Mouse (Mus musculus): Measurements from ENCODE around the gene Rras2. TPM values are rescaled to one million over a fixed set of nuclear protein-coding genes. Genes with fewer than 3 reads are reported as not detected.

Rras2 gene
- polyA plus RNA-seq, 1 experiment, result 57.4 TPM

GRCm38 (mm10) chr7:114081633-114082420, 35.8 kb downstream of the Rras2 start:
- Histone ChIP-seq H3K79me2 (ENCODE audit: control insufficient read depth, insufficient read depth) (peaks cover 91% of the 10 kb centered on the region), H3ac (ENCODE audit: control insufficient read depth, insufficient read length) (no peak overlapping the region), H3K4me3 (no peak overlapping the region), H3K36me3 (ENCODE audit: control insufficient read depth, insufficient read depth) (no peaks in the 10 kb centered on the region), H3K4me2 (ENCODE audit: low read depth) (peak overlapping the region; percentile 74), H3K27me3 (ENCODE audit: control insufficient read depth, insufficient read depth, insufficient read length) (no peaks in the 10 kb centered on the region)
- TF ChIP-seq REST (IDR thresholded peaks at IDR 0.05; ENCODE audit: insufficient read depth, insufficient read length), result no peak
- no peak for TF ChIP-seq POLR2AphosphoS2 (IDR thresholded peaks at IDR 0.05; ENCODE audit: insufficient read length, low read depth)
- TF ChIP-seq POLR2A (IDR thresholded peaks at IDR 0.05; ENCODE audit: insufficient read length, low read depth), result no peak
- no peak for TF ChIP-seq TCF3 (IDR thresholded peaks at IDR 0.05; ENCODE audit: insufficient read length, low read depth)
- no peak for TF ChIP-seq SRF (IDR thresholded peaks at IDR 0.05; ENCODE audit: control insufficient read depth, insufficient read length, low read depth)
- no peak for TF ChIP-seq MYOG (IDR thresholded peaks at IDR 0.05; ENCODE audit: control insufficient read depth in 1 of 3, insufficient read depth in 1 of 3, insufficient read length in 2 of 3, low read depth in 2 of 3)
- no peak for TF ChIP-seq TCF12 (IDR thresholded peaks at IDR 0.05; ENCODE audit: insufficient read depth, poor library complexity, severe bottlenecking)
- no peak for TF ChIP-seq CEBPB (IDR thresholded peaks at IDR 0.05; ENCODE audit: insufficient read depth, poor library complexity, severe bottlenecking)
- no peak for TF ChIP-seq E2F4 (IDR thresholded peaks at IDR 0.05; ENCODE audit: insufficient read depth)
- no peak for TF ChIP-seq MYOD1 (IDR thresholded peaks at IDR 0.05; ENCODE audit: control insufficient read depth in 1 of 3, insufficient read length in 2 of 3, low read depth in 2 of 3)

- Histone ChIP-seq H3K79me2 (ENCODE audit: control insufficient read depth, insufficient read depth) (peaks cover 90% of the 10 kb centered on the region), H3K4me3 (no peak overlapping the region), H3ac (ENCODE audit: control insufficient read depth, insufficient read length) (no peak overlapping the region), H3K4me2 (ENCODE audit: low read depth) (no peak overlapping the region), H3K27me3 (ENCODE audit: control insufficient read depth, insufficient read depth, insufficient read length) (no peaks in the 10 kb centered on the region), H3K36me3 (ENCODE audit: control insufficient read depth, insufficient read depth) (no peaks in the 10 kb centered on the region)
- TF ChIP-seq E2F4 (IDR thresholded peaks at IDR 0.05; ENCODE audit: insufficient read depth) (no peak), MYOD1 (IDR thresholded peaks at IDR 0.05; ENCODE audit: control insufficient read depth in 1 of 3, insufficient read length in 2 of 3, low read depth in 2 of 3) (no peak), SRF (IDR thresholded peaks at IDR 0.05; ENCODE audit: control insufficient read depth, insufficient read length, low read depth) (no peak), TCF12 (IDR thresholded peaks at IDR 0.05; ENCODE audit: insufficient read depth, poor library complexity, severe bottlenecking) (no peak), TCF3 (IDR thresholded peaks at IDR 0.05; ENCODE audit: insufficient read length, low read depth) (no peak), POLR2AphosphoS2 (IDR thresholded peaks at IDR 0.05; ENCODE audit: insufficient read length, low read depth) (no peak), POLR2A (IDR thresholded peaks at IDR 0.05; ENCODE audit: insufficient read length, low read depth) (no peak)
These were observed 37.3 kb downstream of the Rras2 start for GRCm38 (mm10) chr7:114080250-114080649.

- H3K36me3 ChIP-seq (ENCODE audit: control insufficient read depth, insufficient read depth), result no peaks in the 10 kb centered on the region
- no peak for TF ChIP-seq MYOD1 (IDR thresholded peaks at IDR 0.05; ENCODE audit: control insufficient read depth in 1 of 3, insufficient read length in 2 of 3, low read depth in 2 of 3)
- TF ChIP-seq POLR2AphosphoS2 (IDR thresholded peaks at IDR 0.05; ENCODE audit: insufficient read length, low read depth), result no peak
- no peak for TF ChIP-seq CEBPB (IDR thresholded peaks at IDR 0.05; ENCODE audit: insufficient read depth, poor library complexity, severe bottlenecking)
- no peak for TF ChIP-seq SRF (IDR thresholded peaks at IDR 0.05; ENCODE audit: control insufficient read depth, insufficient read length, low read depth)
- no peak for TF ChIP-seq TCF12 (IDR thresholded peaks at IDR 0.05; ENCODE audit: insufficient read depth, poor library complexity, severe bottlenecking)
- TF ChIP-seq POLR2A (IDR thresholded peaks at IDR 0.05; ENCODE audit: insufficient read length, low read depth), result no peak
- no peak for TF ChIP-seq REST (IDR thresholded peaks at IDR 0.05; ENCODE audit: insufficient read depth, insufficient read length)
- TF ChIP-seq TCF3 (IDR thresholded peaks at IDR 0.05; ENCODE audit: insufficient read length, low read depth), result no peak
- TF ChIP-seq MYOG (IDR thresholded peaks at IDR 0.05; ENCODE audit: control insufficient read depth in 1 of 3, insufficient read depth in 1 of 3, insufficient read length in 2 of 3, low read depth in 2 of 3), result no peak
- no peak for TF ChIP-seq USF1 (IDR thresholded peaks at IDR 0.05; ENCODE audit: low read depth)
These were observed 38.2 kb downstream of the Rras2 start for GRCm38 (mm10) chr7:114079343-114079742.

GRCm38 (mm10) chr7:114074595-114074994, 43.0 kb downstream of the Rras2 start:
- Histone ChIP-seq H3K36me3 (ENCODE audit: control insufficient read depth, insufficient read depth) (no peaks in the 10 kb centered on the region), H3K79me2 (ENCODE audit: control insufficient read depth, insufficient read depth) (peaks cover 70% of the 10 kb centered on the region), H3K4me2 (ENCODE audit: low read depth) (no peak overlapping the region), H3K27me3 (ENCODE audit: control insufficient read depth, insufficient read depth, insufficient read length) (no peaks in the 10 kb centered on the region), H3ac (ENCODE audit: control insufficient read depth, insufficient read length) (no peak overlapping the region), H3K4me3 (no peak overlapping the region)
- no peak for TF ChIP-seq MYOG (IDR thresholded peaks at IDR 0.05; ENCODE audit: control insufficient read depth in 1 of 3, insufficient read depth in 1 of 3, insufficient read length in 2 of 3, low read depth in 2 of 3)
- TF ChIP-seq TCF3 (IDR thresholded peaks at IDR 0.05; ENCODE audit: insufficient read length, low read depth), result no peak
- no peak for TF ChIP-seq USF1 (IDR thresholded peaks at IDR 0.05; ENCODE audit: low read depth)
- TF ChIP-seq MYOD1 (IDR thresholded peaks at IDR 0.05; ENCODE audit: control insufficient read depth in 1 of 3, insufficient read length in 2 of 3, low read depth in 2 of 3), result no peak
- no peak for TF ChIP-seq CEBPB (IDR thresholded peaks at IDR 0.05; ENCODE audit: insufficient read depth, poor library complexity, severe bottlenecking)
- no peak for TF ChIP-seq POLR2AphosphoS2 (IDR thresholded peaks at IDR 0.05; ENCODE audit: insufficient read length, low read depth)
- no peak for TF ChIP-seq REST (IDR thresholded peaks at IDR 0.05; ENCODE audit: insufficient read depth, insufficient read length)
- TF ChIP-seq SRF (IDR thresholded peaks at IDR 0.05; ENCODE audit: control insufficient read depth, insufficient read length, low read depth), result no peak

More at GRCm38 (mm10) chr7:114079343-114079742, 38.2 kb downstream of the Rras2 start:
- Histone ChIP-seq H3K4me2 (ENCODE audit: low read depth) (no peak overlapping the region), H3K79me2 (ENCODE audit: control insufficient read depth, insufficient read depth) (peaks cover 84% of the 10 kb centered on the region), H3ac (ENCODE audit: control insufficient read depth, insufficient read length) (no peak overlapping the region), H3K4me3 (no peak overlapping the region), H3K27me3 (ENCODE audit: control insufficient read depth, insufficient read depth, insufficient read length) (no peaks in the 10 kb centered on the region)
